Mouse (Mus musculus) thymus, adult 2 months (tissue): ENCODE measurements at regions not wholly inside any gene's neighbourhood (a gene's known extent, or its start where the extent isn't known, plus 50 kb on each side); places are given as distances from the start of the nearest gene placed in this dataset.

ENCODE experiments used
- CTCF ChIP-seq: fragments of 200-500 bp; IDR thresholded peaks from 2 replicates; pipeline ENCODE4 v1.5.1; 2012; ENCODE audit warnings: mild to moderate bottlenecking, control low read depth, low read length, moderate library complexity, borderline replicate concordance; ENCODE audit not compliant: control insufficient read depth, poor library complexity, insufficient read depth; ENCODE audit errors: extremely low read depth
- POLR2A ChIP-seq: fragments of 200-500 bp; IDR thresholded peaks from 2 replicates; pipeline ENCODE4 v1.6.1; 2012; ENCODE audit warnings: mild to moderate bottlenecking, low read length, control low read depth, moderate library complexity; ENCODE audit not compliant: control insufficient read depth, poor library complexity, insufficient read depth; ENCODE audit errors: extremely low read depth

DNA sequence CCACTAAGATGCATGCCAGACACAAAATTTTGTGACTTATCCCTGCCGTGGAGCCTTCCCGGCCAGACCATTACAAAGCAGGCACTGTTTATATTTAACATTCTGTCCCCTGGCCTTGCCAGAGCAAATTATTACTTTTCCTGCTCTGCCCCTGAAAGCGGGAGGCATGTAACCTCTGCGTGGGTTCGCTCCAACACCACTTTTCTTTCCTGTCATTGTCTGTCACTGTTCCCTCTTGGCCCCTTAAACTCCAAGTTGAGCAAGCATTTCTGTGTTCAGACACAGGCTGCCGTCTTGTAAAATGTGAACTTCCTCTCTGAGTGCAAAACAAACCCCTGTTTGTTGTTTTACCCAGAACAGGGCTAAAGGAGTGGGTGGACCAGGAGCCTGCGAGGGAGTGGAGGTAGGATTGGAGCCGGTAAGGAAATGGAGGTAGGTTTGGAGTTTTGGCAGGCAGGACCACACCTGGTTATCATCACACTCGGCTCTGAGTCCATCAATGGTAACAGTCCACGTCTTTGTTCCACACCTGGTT, 124.2 kb upstream of the Ctnnb1 start:
- no peak for TF ChIP-seq CTCF
- TF ChIP-seq POLR2A = no peak
